Mouse (Mus musculus) forebrain, embryonic 14.5 days (tissue): ENCODE measurements at regions not wholly inside any gene's neighbourhood (a gene's known extent, or its start where the extent isn't known, plus 50 kb on each side); places are given as distances from the start of the nearest gene placed in this dataset.

Experiments used
- ATAC-seq: fragments of 200-750 bp; cut with Nextera tagmentation; 2 replicates; pipeline ENCODE4 v1.8.0; 2017; ENCODE audit warnings: mild to moderate bottlenecking, moderate library complexity
- DNase-seq: peaks from one replicate; pipeline ENCODE4 v3.0.0-alpha.2; 2015; ENCODE audit warnings: low spot score
- H3K27ac ChIP-seq: fragments of 300-500 bp; sonication (generic); 2 replicates; pipeline ENCODE4 v1.5.1; 2014; ENCODE audit warnings: low read depth, mild to moderate bottlenecking, control low read depth, low read length, moderate library complexity
- H3K27me3 ChIP-seq: fragments of 300-500 bp; sonication (generic); replicated peaks from 2 replicates; pipeline ENCODE4 v1.6.1; 2014; ENCODE audit warnings: low read length, control low read depth, mixed read lengths; ENCODE audit not compliant: control insufficient read depth, insufficient read depth
- H3K36me3 ChIP-seq: fragments of 300-500 bp; sonication (generic); 2 replicates; pipeline ENCODE4 v1.6.1; 2014; ENCODE audit warnings: low read length, control low read depth; ENCODE audit not compliant: control insufficient read depth, insufficient read depth
- H3K4me1 ChIP-seq: fragments of 300-500 bp; sonication (generic); 2 replicates; pipeline ENCODE4 v1.6.1; 2014; ENCODE audit warnings: antibody characterized with exemption, low read length, control low read depth; ENCODE audit not compliant: control insufficient read depth, insufficient read depth
- H3K4me2 ChIP-seq: fragments of 300-500 bp; sonication (generic); 2 replicates; pipeline ENCODE4 v1.6.1; 2014; ENCODE audit warnings: mild to moderate bottlenecking, control low read depth, low read length
- H3K4me3 ChIP-seq: fragments of 300-500 bp; sonication (generic); 2 replicates; pipeline ENCODE4 v1.5.1; 2014; ENCODE audit warnings: low read depth, low read length, control low read depth
- H3K9ac ChIP-seq: fragments of 300-500 bp; sonication (generic); 2 replicates; pipeline ENCODE4 v1.6.1; 2014; ENCODE audit warnings: mild to moderate bottlenecking, low read length, control low read depth, moderate library complexity
- H3K9me3 ChIP-seq: fragments of 300-500 bp; sonication (generic); replicated peaks from 2 replicates; pipeline ENCODE4 v1.6.1; 2016; ENCODE audit warnings: low read length, control low read depth, mixed read lengths; ENCODE audit not compliant: control insufficient read depth
- WGBS: fragments of 180-500 bp; shearing (Covaris S2); extraction: QIAGEN DNeasy Blood & Tissue Kit; methylation state at CpG from one replicate; pipeline ENCODE4 v1.1.7; 2014; 5-methylcytosine and 5-hydroxymethylcytosine counted together

- H3K4me3 ChIP-seq, result no peak overlapping the region
- DNase-seq (no peak), ATAC-seq (no peak)
- H3K36me3 ChIP-seq, result no peaks in the 10 kb centered on the region
- no peak overlapping the region for H3K4me2 ChIP-seq
- H3K27me3 ChIP-seq, result no peaks in the 10 kb centered on the region
- H3K9ac ChIP-seq, result no peak overlapping the region
- H3K9me3 ChIP-seq, result no peaks in the 10 kb centered on the region
- 91% methylated on average over 5 of the region's 5 CpGs for WGBS
- no peak overlapping the region for H3K27ac ChIP-seq
- H3K4me1 ChIP-seq, result no peaks in the 10 kb centered on the region
Measured at GRCm38 (mm10) chr5:17247732-17248606, 125.0 kb upstream of the Speer4f2 start.

GRCm38 (mm10) chr5:17260541-17261325 lies 112.2 kb upstream of the Speer4f2 start:
- Histone ChIP-seq H3K9me3 (no peaks in the 10 kb centered on the region), H3K9ac (no peak overlapping the region), H3K27ac (no peak overlapping the region), H3K36me3 (no peaks in the 10 kb centered on the region), H3K4me3 (no peak overlapping the region), H3K4me2 (no peak overlapping the region), H3K27me3 (no peaks in the 10 kb centered on the region), H3K4me1 (no peaks in the 10 kb centered on the region)
- WGBS, result 64% methylated on average over 2 of the region's 2 CpGs
- ATAC-seq (no peak), DNase-seq (no peak)

- Histone ChIP-seq H3K9me3 (no peaks in the 10 kb centered on the region), H3K27ac (no peak overlapping the region), H3K27me3 (no peaks in the 10 kb centered on the region), H3K4me1 (no peaks in the 10 kb centered on the region), H3K36me3 (no peaks in the 10 kb centered on the region), H3K4me2 (no peak overlapping the region), H3K9ac (no peak overlapping the region), H3K4me3 (no peak overlapping the region)
- WGBS, result 85% methylated on average over 1 of the region's 1 CpGs
- no peak for ATAC-seq
- no peak for DNase-seq
Measured at GRCm38 (mm10) chr5:17262126-17262525, 110.9 kb upstream of the Speer4f2 start.

- 90% methylated on average over 2 of the region's 2 CpGs for WGBS
- Histone ChIP-seq H3K36me3 (no peaks in the 10 kb centered on the region), H3K9me3 (no peaks in the 10 kb centered on the region), H3K4me1 (no peaks in the 10 kb centered on the region), H3K27ac (no peak overlapping the region), H3K9ac (no peak overlapping the region), H3K4me3 (no peak overlapping the region), H3K27me3 (no peaks in the 10 kb centered on the region), H3K4me2 (no peak overlapping the region)
- DNase-seq (peak; percentile 22), ATAC-seq (no peak)
Measured at GRCm38 (mm10) chr5:17271153-17271552, 101.8 kb upstream of the Speer4f2 start.

GRCm38 (mm10) chr5:17271722-17272479 lies 101.1 kb upstream of the Speer4f2 start:
- no peak overlapping the region for H3K27ac ChIP-seq
- no peak overlapping the region for H3K9ac ChIP-seq
- ATAC-seq (peak; percentile 42; the same call in 1 of the 2 replicates), DNase-seq (peak; percentile 29)
- no peak overlapping the region for H3K4me3 ChIP-seq
- no peak overlapping the region for H3K4me2 ChIP-seq
- 82% methylated on average over 3 of the region's 3 CpGs for WGBS
- no peaks in the 10 kb centered on the region for H3K9me3 ChIP-seq
- no peaks in the 10 kb centered on the region for H3K4me1 ChIP-seq
- no peaks in the 10 kb centered on the region for H3K36me3 ChIP-seq
- no peaks in the 10 kb centered on the region for H3K27me3 ChIP-seq

- no peak for ATAC-seq
- H3K36me3 ChIP-seq, result no peaks in the 10 kb centered on the region
- no peak for DNase-seq
- H3K9ac ChIP-seq, result no peak overlapping the region
- no peak overlapping the region for H3K4me2 ChIP-seq
- WGBS, result 97% methylated on average over 2 of the region's 2 CpGs
- no peak overlapping the region for H3K4me3 ChIP-seq
- no peaks in the 10 kb centered on the region for H3K27me3 ChIP-seq
- H3K9me3 ChIP-seq, result no peaks in the 10 kb centered on the region
- no peak overlapping the region for H3K27ac ChIP-seq
- H3K4me1 ChIP-seq, result no peaks in the 10 kb centered on the region
Measured at GRCm38 (mm10) chr5:17275346-17275745, 97.6 kb upstream of the Speer4f2 start.

- no peak overlapping the region for H3K27ac ChIP-seq
Measured at GRCm38 (mm10) chr5:17276782-17277578, 96.0 kb upstream of the Speer4f2 start.

GRCm38 (mm10) chr5:17280203-17280602 lies 92.8 kb upstream of the Speer4f2 start:
- ATAC-seq, result no peak
- H3K9ac ChIP-seq, result no peak overlapping the region

More at GRCm38 (mm10) chr5:17276782-17277578, 96.0 kb upstream of the Speer4f2 start:
- H3K4me2 ChIP-seq, result no peak overlapping the region
- H3K9ac ChIP-seq, result no peak overlapping the region
- ATAC-seq (no peak), DNase-seq (no peak)
- no peaks in the 10 kb centered on the region for H3K4me1 ChIP-seq
- H3K9me3 ChIP-seq, result no peaks in the 10 kb centered on the region
- H3K4me3 ChIP-seq, result no peak overlapping the region
- H3K27me3 ChIP-seq, result no peaks in the 10 kb centered on the region
- H3K36me3 ChIP-seq, result no peaks in the 10 kb centered on the region
- 79% methylated on average over 3 of the region's 3 CpGs for WGBS

More at GRCm38 (mm10) chr5:17280203-17280602, 92.8 kb upstream of the Speer4f2 start:
- Histone ChIP-seq H3K27ac (no peak overlapping the region), H3K36me3 (no peaks in the 10 kb centered on the region), H3K4me2 (no peak overlapping the region), H3K27me3 (no peaks in the 10 kb centered on the region), H3K4me3 (no peak overlapping the region), H3K9me3 (no peaks in the 10 kb centered on the region), H3K4me1 (no peaks in the 10 kb centered on the region)
- WGBS, result 83% methylated on average over 4 of the region's 4 CpGs
- no peak for DNase-seq
